Mouse (Mus musculus) liver, embryonic 13.5 days (tissue): ENCODE measurements around the gene Noxo1. TPM values are rescaled to one million over a fixed set of nuclear protein-coding genes. Genes with fewer than 3 reads are reported as not detected.
"Not testable (repeated sequence)": the region's sequence is repeated elsewhere in the genome, so short reads cannot be mapped to it uniquely, and the experiment has no call there.

Experiments used
- ATAC-seq: fragments of 200-750 bp; cut with Nextera tagmentation; 2 replicates; pipeline ENCODE4 v1.8.0; 2017; ENCODE audit warnings: low read depth, mild to moderate bottlenecking, moderate number of reproducible peaks, moderate library complexity
- DNase-seq: peaks from one replicate; pipeline ENCODE4 v3.0.0; 2022
- H3K27ac ChIP-seq: fragments of 300-500 bp; sonication (generic); 2 replicates; pipeline ENCODE4 v1.5.1; 2015; ENCODE audit warnings: moderate library complexity, mild to moderate bottlenecking, inconsistent platforms
- H3K27me3 ChIP-seq: fragments of 300-500 bp; sonication (generic); 2 replicates; pipeline ENCODE4 v1.6.1; 2015; ENCODE audit warnings: mild to moderate bottlenecking, inconsistent platforms
- H3K36me3 ChIP-seq: fragments of 300-500 bp; sonication (generic); 2 replicates; pipeline ENCODE4 v1.6.1; 2015; ENCODE audit warnings: mild to moderate bottlenecking, inconsistent platforms
- H3K4me1 ChIP-seq: fragments of 300-500 bp; sonication (generic); replicated peaks from 2 replicates; pipeline ENCODE4 v1.6.1; 2015; ENCODE audit warnings: inconsistent platforms
- H3K4me2 ChIP-seq: fragments of 300-500 bp; sonication (generic); 2 replicates; pipeline ENCODE4 v1.6.1; 2015; ENCODE audit warnings: inconsistent platforms, mild to moderate bottlenecking, moderate library complexity
- H3K4me3 ChIP-seq: fragments of 300-500 bp; sonication (generic); replicated peaks from 2 replicates; pipeline ENCODE4 v1.5.1; 2015; ENCODE audit warnings: mild to moderate bottlenecking, inconsistent platforms
- H3K9ac ChIP-seq: fragments of 300-500 bp; sonication (generic); 2 replicates; pipeline ENCODE4 v1.6.1; 2015; ENCODE audit warnings: mild to moderate bottlenecking, inconsistent platforms
- H3K9me3 ChIP-seq: fragments of 300-500 bp; sonication (generic); replicated peaks from 2 replicates; pipeline ENCODE4 v1.6.1; 2016; ENCODE audit warnings: inconsistent platforms
- WGBS: fragments of 180-500 bp; shearing (Covaris S2); methylation state at CpG from one replicate; pipeline ENCODE4 v1.1.7; 2015; ENCODE audit not compliant: insufficient replicate concordance; 5-methylcytosine and 5-hydroxymethylcytosine counted together
- polyA plus RNA-seq: library from polyadenylated mRNA; unstranded; fragments of >200 nt; fragmentation: Nextera tagmentation; extraction: Ambion mirVana; gene quantifications from 2 replicates; pipeline ENCODE4 v1.2.1, GENCODE M21; 2015

Noxo1 gene
- polyA plus RNA-seq, 1 experiment from 2014 or later = 0.14 TPM

GRCm38 (mm10) chr17:24658017-24658758 is 37.8 kb upstream of the Noxo1 start, which contains the start of gene Npw:
TSS of gene Npw (minus strand) at chr17:24658457.
- WGBS = 2% methylated on average over 47 of the region's 47 CpGs
- H3K27me3 ChIP-seq = peaks cover 63% of the 10 kb centered on the region
- no peaks in the 10 kb centered on the region for H3K36me3 ChIP-seq
- ATAC-seq = peak; percentile 53; the same call in 1 of the 2 replicates
- H3K4me2 ChIP-seq = peak within 1 kb of the TSS; percentile 66
- no peaks in the 10 kb centered on the region for H3K9me3 ChIP-seq
- no peak within 1 kb of the TSS for H3K9ac ChIP-seq
- H3K27ac ChIP-seq = no peak within 1 kb of the TSS
- no peak for DNase-seq
- H3K4me3 ChIP-seq = peak within 1 kb of the TSS; percentile 48
- peaks cover 18% of the 10 kb centered on the region for H3K4me1 ChIP-seq

GRCm38 (mm10) chr17:24667011-24667410 is 29.0 kb upstream of the Noxo1 start:
- not testable (repeated sequence) for DNase-seq, H3K4me2 ChIP-seq, ATAC-seq, H3K27me3 ChIP-seq, H3K27ac ChIP-seq, H3K9me3 ChIP-seq, H3K4me3 ChIP-seq, H3K36me3 ChIP-seq, H3K9ac ChIP-seq
- H3K4me1 ChIP-seq = peaks cover 36% of the 10 kb centered on the region
- WGBS = 52% methylated on average over 7 of the region's 7 CpGs

GRCm38 (mm10) chr17:24667416-24667815 is 28.6 kb upstream of the Noxo1 start:
- H3K9ac ChIP-seq = no peak overlapping the region
- peak; percentile 55 for DNase-seq
- no peak overlapping the region for H3K4me3 ChIP-seq
- H3K36me3 ChIP-seq = no peaks in the 10 kb centered on the region
- H3K4me1 ChIP-seq = peaks cover 40% of the 10 kb centered on the region
- H3K9me3 ChIP-seq = no peaks in the 10 kb centered on the region
- no peak overlapping the region for H3K27ac ChIP-seq
- ATAC-seq = no peak
- peaks cover 6% of the 10 kb centered on the region for H3K27me3 ChIP-seq
- H3K4me2 ChIP-seq = no peak overlapping the region
- WGBS = 22% methylated on average over 6 of the region's 6 CpGs

- not testable (repeated sequence) for DNase-seq
Measured at GRCm38 (mm10) chr17:24669214-24669544, 26.9 kb upstream of the Noxo1 start.

GRCm38 (mm10) chr17:24669545-24670245 is 26.3 kb upstream of the Noxo1 start, which contains the start of gene Zfp598:
TSS of gene Zfp598 (plus strand) at chr17:24669687.
- peaks cover 61% of the 10 kb centered on the region for H3K4me1 ChIP-seq
- H3K36me3 ChIP-seq = peaks cover 3% of the 10 kb centered on the region; the same call in 1 of the 2 replicates
- H3K9me3 ChIP-seq = no peaks in the 10 kb centered on the region
- H3K4me2 ChIP-seq = peak within 1 kb of the TSS; percentile 85
- H3K4me3 ChIP-seq = peak within 1 kb of the TSS; percentile 91
- peak; percentile 91 for DNase-seq
- WGBS = under 1% methylated on average over 80 of the region's 80 CpGs
- peak; percentile 97 for ATAC-seq
- H3K27ac ChIP-seq = peak within 1 kb of the TSS; percentile 90
- peak within 1 kb of the TSS; percentile 95 for H3K9ac ChIP-seq
- no peaks in the 10 kb centered on the region for H3K27me3 ChIP-seq

More at GRCm38 (mm10) chr17:24669214-24669544, 26.9 kb upstream of the Noxo1 start:
- WGBS = 5% methylated on average over 15 of the region's 15 CpGs
- H3K36me3 ChIP-seq, H3K9me3 ChIP-seq, H3K27me3 ChIP-seq: not testable (repeated sequence)
- peak overlapping the region; percentile 95 for H3K9ac ChIP-seq
- H3K4me2 ChIP-seq = peak overlapping the region; percentile 85
- H3K27ac ChIP-seq = peak overlapping the region; percentile 90
- peak overlapping the region; percentile 91 for H3K4me3 ChIP-seq
- peaks cover 56% of the 10 kb centered on the region for H3K4me1 ChIP-seq
- ATAC-seq = peak; percentile 4; the same call in 1 of the 2 replicates

- Histone ChIP-seq H3K4me1 (peaks cover 65% of the 10 kb centered on the region), H3K27me3 (no peaks in the 10 kb centered on the region), H3K9me3 (no peaks in the 10 kb centered on the region), H3K4me2 (peak overlapping the region; percentile 85), H3K4me3 (peak overlapping the region; percentile 91), H3K27ac (peak overlapping the region; percentile 90), H3K9ac (peak overlapping the region; percentile 95), H3K36me3 (peaks cover 3% of the 10 kb centered on the region; the same call in 1 of the 2 replicates)
- DNase-seq (no peak), ATAC-seq (no peak)
- 5% methylated on average over 8 of the region's 8 CpGs for WGBS
Measured at GRCm38 (mm10) chr17:24670246-24670844, 25.7 kb upstream of the Noxo1 start.

- ATAC-seq = no peak
- WGBS = 47% methylated on average over 5 of the region's 5 CpGs
- H3K4me1 ChIP-seq = peaks cover 73% of the 10 kb centered on the region
Measured at GRCm38 (mm10) chr17:24671346-24671745, 24.7 kb upstream of the Noxo1 start.

GRCm38 (mm10) chr17:24672141-24672540 is 23.9 kb upstream of the Noxo1 start:
- peaks cover 79% of the 10 kb centered on the region for H3K4me1 ChIP-seq
- peak; percentile 3; the same call in 1 of the 2 replicates for ATAC-seq

More at GRCm38 (mm10) chr17:24671346-24671745, 24.7 kb upstream of the Noxo1 start:
- H3K36me3 ChIP-seq = peaks cover 3% of the 10 kb centered on the region; the same call in 1 of the 2 replicates
- peak overlapping the region; percentile 95 for H3K9ac ChIP-seq
- peak overlapping the region; percentile 58 for H3K27ac ChIP-seq
- H3K9me3 ChIP-seq = no peaks in the 10 kb centered on the region
- peak overlapping the region; percentile 85 for H3K4me2 ChIP-seq
- H3K4me3 ChIP-seq = peak overlapping the region; percentile 91
- no peaks in the 10 kb centered on the region for H3K27me3 ChIP-seq
- no peak for DNase-seq

GRCm38 (mm10) chr17:24674277-24674676 is 21.8 kb upstream of the Noxo1 start:
- no peak overlapping the region for H3K4me3 ChIP-seq
- H3K36me3 ChIP-seq = peaks cover 32% of the 10 kb centered on the region
- H3K4me1 ChIP-seq = peaks cover 73% of the 10 kb centered on the region
- H3K9me3 ChIP-seq = no peaks in the 10 kb centered on the region
- ATAC-seq (no peak), DNase-seq (no peak)
- H3K27ac ChIP-seq = no peak overlapping the region; the same call in 1 of the 2 replicates
- WGBS = 61% methylated on average over 7 of the region's 7 CpGs
- no peaks in the 10 kb centered on the region for H3K27me3 ChIP-seq
- H3K9ac ChIP-seq = peak overlapping the region; percentile 35; the same call in 1 of the 2 replicates
- no peak overlapping the region for H3K4me2 ChIP-seq

More at GRCm38 (mm10) chr17:24672141-24672540, 23.9 kb upstream of the Noxo1 start:
- Histone ChIP-seq H3K27ac (peak overlapping the region; percentile 51), H3K9me3 (no peaks in the 10 kb centered on the region), H3K27me3 (no peaks in the 10 kb centered on the region), H3K4me2 (peak overlapping the region; percentile 85), H3K4me3 (peak overlapping the region; percentile 91), H3K36me3 (peaks cover 10% of the 10 kb centered on the region), H3K9ac (peak overlapping the region; percentile 10; the same call in 1 of the 2 replicates)
- no peak for DNase-seq
- WGBS = 15% methylated on average over 5 of the region's 5 CpGs

- DNase-seq (peak; percentile 58), ATAC-seq (no peak)
- H3K36me3 ChIP-seq = peaks cover 51% of the 10 kb centered on the region
- 0 out of 2 replicates have a peak overlapping the region, but pooled peaks have one; percentile 14 for H3K9ac ChIP-seq
- no peak overlapping the region for H3K4me3 ChIP-seq
- 63% methylated on average over 2 of the region's 2 CpGs for WGBS
- H3K9me3 ChIP-seq = no peaks in the 10 kb centered on the region
- 0 out of 2 replicates have a peak overlapping the region, but pooled peaks have one; percentile 1 for H3K27ac ChIP-seq
- H3K27me3 ChIP-seq = no peaks in the 10 kb centered on the region
- H3K4me1 ChIP-seq = peaks cover 59% of the 10 kb centered on the region
- no peak overlapping the region for H3K4me2 ChIP-seq
Measured at GRCm38 (mm10) chr17:24676187-24676586, 19.8 kb upstream of the Noxo1 start.

GRCm38 (mm10) chr17:24676877-24677276 is 19.2 kb upstream of the Noxo1 start:
- Histone ChIP-seq H3K4me3 (no peak overlapping the region), H3K36me3 (peaks cover 58% of the 10 kb centered on the region), H3K27me3 (no peaks in the 10 kb centered on the region), H3K4me2 (no peak overlapping the region), H3K9ac (no peak overlapping the region), H3K4me1 (peaks cover 52% of the 10 kb centered on the region), H3K27ac (no peak overlapping the region), H3K9me3 (no peaks in the 10 kb centered on the region)
- no peak for ATAC-seq
- no peak for DNase-seq
- WGBS = 88% methylated on average over 5 of the region's 5 CpGs
